Mouse (Mus musculus) bone marrow macrophage, adult 2 months (primary cell): ENCODE results near the gene Gm9821. TPM values are rescaled to one million over a fixed set of nuclear protein-coding genes. Genes with fewer than 3 reads are reported as not detected.

Source experiments
- H3K27ac ChIP-seq: 2 replicates; pipeline ENCODE4 v1.5.1; 2012; ENCODE audit warnings: low read depth, low read length; ENCODE audit not compliant: insufficient read depth
- H3K4me1 ChIP-seq: 2 replicates; pipeline ENCODE4 v1.6.1; 2012; ENCODE audit warnings: low read length; ENCODE audit not compliant: control insufficient read depth, insufficient read depth
- H3K4me3 ChIP-seq: 2 replicates; pipeline ENCODE4 v1.5.1; 2012; ENCODE audit warnings: mild to moderate bottlenecking, low read length, moderate library complexity; ENCODE audit not compliant: insufficient read depth
- CTCF ChIP-seq: IDR thresholded peaks from 2 replicates; pipeline ENCODE4 v1.5.1; 2012; ENCODE audit warnings: low read depth, mild to moderate bottlenecking, low read length, moderate library complexity
- POLR2A ChIP-seq: IDR thresholded peaks from 2 replicates; pipeline ENCODE4 v1.6.1; 2012; ENCODE audit warnings: mild to moderate bottlenecking, low read depth, low read length, borderline replicate concordance
- polyA plus RNA-seq: library from polyadenylated mRNA; stranded (reverse); fragments of >200 nt; gene quantifications from 2 replicates; pipeline ENCODE4 v1.2.4, GENCODE M21; 2012; ENCODE audit not compliant: missing spikeins, insufficient read depth, insufficient read length

The Gm9821 gene
- polyA plus RNA-seq, 1 experiment = not detected

DNA sequence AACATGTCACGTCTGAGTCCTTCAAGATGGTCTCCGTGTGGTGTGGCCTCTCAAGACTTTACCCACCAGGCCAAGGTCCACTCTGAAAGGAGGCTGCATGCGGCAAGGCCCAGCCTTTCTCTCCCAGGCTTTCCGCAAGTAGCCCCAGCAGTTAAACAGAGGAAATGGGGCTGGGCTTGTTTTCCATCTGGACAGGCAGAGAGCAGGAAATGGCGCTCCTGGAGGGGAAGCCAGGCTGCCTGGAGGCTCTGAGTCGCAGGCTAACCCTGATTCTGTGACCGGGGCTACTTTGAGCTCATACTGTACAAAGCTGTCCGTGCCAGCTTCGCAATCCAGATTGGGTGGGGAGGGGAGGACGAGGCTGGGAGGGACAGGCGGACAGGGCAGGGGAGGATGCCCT is 22.5 kb downstream of the Gm9821 start:
- TF ChIP-seq POLR2A (no peak), CTCF (no peak)

DNA sequence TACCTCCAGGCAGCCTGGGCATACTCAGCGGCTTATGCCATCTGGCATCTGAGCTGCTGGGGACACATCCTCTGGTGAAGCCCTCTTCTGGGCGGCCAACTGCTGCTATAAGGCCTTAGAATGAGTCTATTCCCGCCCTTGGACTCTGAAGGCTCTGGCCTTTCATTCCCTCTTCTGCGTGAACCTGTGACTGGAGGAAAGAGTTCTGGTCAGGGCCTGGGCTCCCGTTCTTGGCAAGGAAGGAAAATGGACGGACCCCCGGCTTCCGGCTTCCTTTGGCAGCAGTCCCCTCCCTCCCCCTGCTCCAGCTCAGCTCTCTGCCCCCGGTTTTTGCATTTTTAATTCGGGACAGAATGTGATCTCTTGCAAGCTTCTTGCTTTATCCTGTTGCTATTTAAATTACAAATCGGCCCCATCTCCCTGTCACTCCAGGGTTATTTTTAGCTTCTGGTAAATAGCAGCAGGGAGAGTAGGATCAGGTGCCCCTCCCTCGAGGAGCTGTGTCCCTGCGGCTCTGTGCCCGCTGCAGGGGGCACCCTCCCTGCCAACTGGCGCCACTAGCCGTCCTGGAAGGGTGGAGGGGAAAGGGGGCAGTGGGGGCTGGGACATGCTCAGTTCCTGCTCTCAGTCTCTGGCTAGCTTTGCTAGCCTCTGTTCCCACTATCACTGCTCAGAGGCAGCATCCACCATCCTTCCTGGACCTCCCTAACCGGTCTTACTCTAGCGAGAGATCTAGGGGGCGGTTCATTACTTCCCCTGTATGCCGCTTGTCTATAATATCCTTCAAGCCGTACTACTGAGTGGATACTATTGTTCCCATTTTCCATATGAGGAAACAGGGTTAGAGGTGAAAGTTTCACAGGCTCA is 26.0 kb downstream of the Gm9821 start:
- Histone ChIP-seq H3K4me1 (peaks cover 69% of the 10 kb centered on the region), H3K27ac (peak overlapping the region; percentile 96), H3K4me3 (peak overlapping the region; percentile 39)
- TF ChIP-seq CTCF (no peak), POLR2A (no peak)

More for the DNA sequence above, 22.5 kb downstream of the Gm9821 start:
- H3K4me3 ChIP-seq = no peak overlapping the region
- peak overlapping the region; percentile 99 for H3K27ac ChIP-seq
- H3K4me1 ChIP-seq = peaks cover 58% of the 10 kb centered on the region

DNA sequence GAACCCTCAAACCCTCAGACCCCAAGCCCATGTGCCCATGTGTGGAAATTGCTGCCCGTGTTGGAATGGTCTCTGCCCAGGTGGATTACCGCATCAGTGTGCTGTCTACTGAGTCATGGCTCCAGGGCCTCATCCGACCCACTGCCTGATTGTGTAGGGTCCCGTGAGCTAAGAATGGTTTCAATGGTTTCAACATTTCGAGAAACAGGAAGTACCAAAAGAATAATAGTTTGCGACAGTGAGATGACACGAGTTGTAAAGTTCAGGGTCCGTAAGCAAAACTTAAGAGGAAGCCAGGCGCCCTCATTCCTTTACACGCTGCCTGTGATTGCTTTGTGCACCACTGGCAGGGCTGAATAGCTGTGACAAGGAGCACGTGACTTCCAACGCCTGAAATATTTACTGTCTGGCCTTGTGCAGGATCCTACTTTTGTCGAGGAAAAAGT is 26.6 kb downstream of the Gm9821 start:
- H3K4me3 ChIP-seq = peak overlapping the region; percentile 39
- H3K4me1 ChIP-seq = peaks cover 62% of the 10 kb centered on the region
- no peak for TF ChIP-seq CTCF
- H3K27ac ChIP-seq = peak overlapping the region; percentile 96

DNA sequence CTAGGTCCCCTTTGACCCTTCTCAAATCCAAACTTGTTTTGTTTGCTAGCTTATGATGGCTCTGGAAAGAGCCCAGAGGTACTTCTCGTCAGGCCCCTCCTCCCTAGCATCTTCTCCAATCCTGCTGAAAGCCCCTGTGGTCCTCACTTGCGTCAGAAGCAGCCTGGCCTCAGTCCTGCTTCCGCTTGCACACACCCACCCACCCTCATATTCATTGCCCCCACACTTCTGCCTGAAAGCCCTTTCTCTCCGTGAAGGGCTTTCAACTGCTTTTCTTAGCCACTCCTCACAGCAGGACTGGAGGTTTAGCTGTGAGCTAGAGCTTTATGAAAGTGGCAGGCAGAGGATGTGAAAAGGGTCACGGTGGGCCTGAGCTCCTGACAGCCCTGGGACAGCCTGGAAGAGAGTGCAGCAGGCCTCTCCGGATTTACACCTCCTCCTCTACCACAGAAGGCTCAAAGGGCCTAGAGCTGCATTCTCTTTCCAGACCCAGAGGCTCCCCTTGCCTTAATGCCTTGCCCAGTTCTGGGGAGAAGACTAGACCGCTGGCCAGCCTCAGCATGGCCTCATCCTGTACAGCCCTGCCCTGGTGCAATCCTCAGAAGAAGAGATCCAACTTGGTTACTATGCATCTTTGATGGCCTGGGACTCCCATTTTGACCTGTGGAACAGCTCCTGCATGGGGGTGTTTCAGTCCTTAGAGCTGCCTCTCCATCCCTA is 28.1 kb downstream of the Gm9821 start:
- TF ChIP-seq CTCF (no peak), POLR2A (no peak)
- Histone ChIP-seq H3K4me1 (peaks cover 55% of the 10 kb centered on the region), H3K4me3 (no peak overlapping the region), H3K27ac (no peak overlapping the region)

DNA sequence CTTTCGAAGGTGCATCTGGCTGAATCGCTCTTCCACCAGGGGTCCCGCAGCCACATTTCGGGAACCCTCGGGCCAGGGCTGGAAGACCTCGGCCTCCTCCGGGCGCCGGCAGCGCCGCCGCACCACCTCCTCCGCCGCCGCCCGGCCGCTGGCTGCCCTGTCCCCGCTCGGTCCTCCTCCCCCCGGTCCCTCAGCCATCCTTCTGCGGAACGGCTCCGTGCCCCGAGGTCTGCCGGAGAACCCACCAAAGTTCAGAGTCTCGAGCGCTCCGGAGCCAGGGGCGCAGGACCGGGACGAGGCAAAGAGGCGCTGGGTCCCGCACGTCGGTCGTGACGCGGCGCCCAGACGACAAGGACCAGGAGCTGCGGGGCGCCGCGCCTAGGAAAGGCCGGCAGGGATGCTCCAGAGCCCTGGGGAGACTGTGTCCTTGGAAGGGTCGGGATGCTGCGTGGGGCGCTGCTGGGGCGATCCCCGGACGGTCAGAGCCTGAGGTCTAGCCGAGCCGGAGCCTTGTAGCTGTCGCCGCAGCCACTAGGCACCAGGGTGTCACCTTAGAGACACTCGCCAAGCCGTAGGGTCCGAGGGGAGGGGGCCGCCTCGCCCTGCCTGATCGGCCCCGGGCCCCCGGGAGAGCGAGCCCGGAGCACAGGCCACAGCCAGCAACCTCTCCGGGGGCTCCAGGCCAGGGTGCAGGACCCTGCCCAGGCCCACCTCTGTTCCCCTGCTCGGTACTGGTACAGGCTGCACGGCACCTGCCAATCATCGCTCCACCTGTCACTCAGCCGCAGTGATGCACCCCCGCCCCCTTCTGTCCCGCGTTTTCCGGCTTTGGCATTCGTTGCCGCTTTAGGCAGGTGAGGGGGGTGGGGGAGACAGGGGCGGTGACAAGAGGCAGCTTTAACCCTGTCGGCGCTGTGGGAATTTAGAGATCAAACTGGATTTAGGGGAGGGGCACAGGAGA is 30.4 kb downstream of the Gm9821 start, which contains the start of gene Dgkz:
Gene Dgkz, minus strand, starts transcription at position 284 of the 961 bp plus-strand sequence.
- H3K4me3 ChIP-seq = peak within 1 kb of the TSS; percentile 32
- H3K4me1 ChIP-seq = peaks cover 32% of the 10 kb centered on the region
- no peak for TF ChIP-seq POLR2A
- H3K27ac ChIP-seq = no peak within 1 kb of the TSS

DNA sequence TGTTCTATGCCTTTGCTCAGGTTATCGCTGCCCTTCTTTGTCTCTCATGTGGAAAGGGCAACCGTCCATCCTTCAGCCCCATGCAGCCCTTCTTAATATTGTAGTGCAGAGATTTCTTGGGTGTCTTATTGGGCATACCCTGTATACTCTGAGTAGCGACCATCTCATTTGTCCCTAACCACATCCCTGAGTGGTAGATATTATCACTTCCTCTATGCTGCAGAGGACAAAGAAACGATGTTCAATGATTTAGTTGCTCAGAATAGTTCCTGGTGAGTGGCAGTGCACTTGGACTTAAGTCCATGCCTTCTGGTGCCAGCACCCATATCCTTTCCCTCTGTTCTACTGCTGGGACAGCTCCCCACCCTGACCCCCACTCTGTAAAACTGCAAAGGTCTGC is 32.5 kb downstream of the Gm9821 start:
- no peak for TF ChIP-seq CTCF
- no peak for TF ChIP-seq POLR2A
- Histone ChIP-seq H3K27ac (no peak overlapping the region), H3K4me1 (peaks cover 23% of the 10 kb centered on the region), H3K4me3 (no peak overlapping the region)

DNA sequence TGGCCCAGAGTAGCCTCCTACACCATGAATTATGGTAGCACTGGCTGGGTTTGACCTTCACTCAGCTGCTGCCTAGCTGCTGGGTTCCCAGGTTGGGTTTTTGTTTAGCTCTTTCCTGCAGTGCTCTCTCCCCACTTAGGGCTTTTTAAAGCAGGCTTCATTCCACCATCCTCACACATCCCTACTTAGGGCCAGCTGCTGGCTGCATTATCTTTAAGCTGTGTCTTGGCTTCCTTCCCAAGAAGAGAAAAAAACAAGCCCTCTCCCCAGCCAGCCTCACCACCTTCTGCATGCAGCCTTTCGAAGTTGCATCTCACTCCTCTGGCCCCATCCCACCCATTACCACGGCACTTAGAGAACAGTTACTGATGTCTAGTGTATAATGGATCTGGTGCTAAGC is 33.0 kb downstream of the Gm9821 start:
- Histone ChIP-seq H3K4me1 (peaks cover 17% of the 10 kb centered on the region), H3K27ac (no peak overlapping the region), H3K4me3 (no peak overlapping the region)
- TF ChIP-seq CTCF (no peak), POLR2A (no peak)

DNA sequence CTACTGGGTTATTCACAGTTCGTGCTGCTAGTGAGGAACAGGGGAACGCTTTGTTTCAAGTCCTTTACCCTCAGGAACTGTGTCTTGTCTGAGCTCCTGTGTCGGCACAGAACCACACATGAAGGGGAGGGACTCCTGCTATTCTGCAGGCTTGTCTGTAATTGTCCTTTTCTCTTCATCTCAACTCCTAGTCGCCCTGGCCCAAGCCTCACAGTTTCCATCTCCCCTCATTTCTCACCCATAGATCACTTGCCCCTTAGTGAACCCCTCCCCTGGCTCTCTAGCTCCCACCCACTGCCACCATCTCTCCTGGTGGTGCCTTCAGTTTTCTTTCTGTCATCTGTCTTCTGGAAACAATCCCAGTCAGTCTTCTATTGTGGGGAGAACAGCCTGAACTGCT is 34.7 kb downstream of the Gm9821 start:
- no peak overlapping the region for H3K4me3 ChIP-seq
- H3K27ac ChIP-seq = no peak overlapping the region
- TF ChIP-seq POLR2A = no peak
- no peak for TF ChIP-seq CTCF
- peaks cover 17% of the 10 kb centered on the region for H3K4me1 ChIP-seq

DNA sequence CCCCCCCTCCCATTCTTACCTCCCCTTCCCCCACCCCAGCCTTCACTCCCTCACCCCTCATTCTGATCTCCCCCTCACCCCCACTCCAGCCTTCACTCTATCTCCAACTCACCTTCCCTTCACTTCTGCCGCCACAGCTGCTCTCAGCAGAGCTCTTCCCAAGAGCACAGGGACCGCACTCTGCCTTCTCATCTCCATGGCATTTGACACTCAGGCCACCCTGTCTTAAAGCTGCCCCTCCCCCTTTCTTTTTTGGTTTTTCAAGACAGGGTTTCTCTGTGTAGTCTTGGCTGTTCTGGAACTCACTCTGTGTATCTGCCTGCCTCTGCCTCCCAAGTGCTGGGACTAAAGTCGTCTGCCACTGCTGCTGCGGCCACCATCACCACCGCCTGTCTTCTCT is 35.3 kb downstream of the Gm9821 start:
- Histone ChIP-seq H3K4me3 (no peak overlapping the region), H3K27ac (no peak overlapping the region), H3K4me1 (peaks cover 21% of the 10 kb centered on the region)
- TF ChIP-seq CTCF (no peak), POLR2A (no peak)
